Mouse (Mus musculus) limb, embryonic 10.5 days (tissue): ENCODE results near the gene Slc12a9. TPM values are rescaled to one million over a fixed set of nuclear protein-coding genes. Genes with fewer than 3 reads are reported as not detected.

Source experiments
- microRNA-seq: library from miRNA; unstranded; fragments of <30 nt; microRNA quantifications from one replicate; pipeline ENCODE4, GENCODE M21; 2017
- polyA plus RNA-seq: library from polyadenylated mRNA; unstranded; fragments of >200 nt; fragmentation: Nextera tagmentation; extraction: Ambion mirVana; gene quantifications from 2 replicates; pipeline ENCODE4 v1.2.1, GENCODE M21; 2016

Slc12a9 gene
- polyA plus RNA-seq, 1 experiment from 2014 or later = 10.4 TPM

Small RNA genes within 50 kb of the gene (microRNA-seq; reads per million reads assigned to microRNA genes)
- gene Mir7036 (1.8 reads per million), gene Mir8116 (not detected)

Other genes starting within 250 kb of the Slc12a9 start
- gene Trim56, start 217.4 kb downstream of the Slc12a9 start, polyA plus RNA-seq = 5.6 and 7.0 TPM in 2 replicates
- not detected in 2 replicates for gene Muc3, start 184.3 kb downstream of the Slc12a9 start, polyA plus RNA-seq
- gene Muc3a, start 121.2 kb downstream of the Slc12a9 start, polyA plus RNA-seq = not detected in 2 replicates
- 1.7 and 1.8 TPM in 2 replicates for gene Ache, start 46.1 kb downstream of the Slc12a9 start, polyA plus RNA-seq
- gene Ufsp1, start 39.0 kb downstream of the Slc12a9 start, polyA plus RNA-seq = 8.1 and 8.5 TPM in 2 replicates
- 200 and 201 TPM in 2 replicates for gene Srrt, start 25.9 kb downstream of the Slc12a9 start, polyA plus RNA-seq
- gene Trip6, start 19.2 kb downstream of the Slc12a9 start, polyA plus RNA-seq = 73.4 and 75.9 TPM in 2 replicates
- 66.3 and 81.0 TPM in 2 replicates for gene Ephb4, start 16.5 kb upstream of the Slc12a9 start, polyA plus RNA-seq
- gene Zan, start 143.5 kb upstream of the Slc12a9 start, polyA plus RNA-seq = 0.03 and 0.10 TPM in 2 replicates
- 53.2 and 63.4 TPM in 2 replicates for gene Pop7, start 168.9 kb upstream of the Slc12a9 start, polyA plus RNA-seq
- gene Gigyf1, start 185.0 kb upstream of the Slc12a9 start, polyA plus RNA-seq = 13.5 and 14.6 TPM in 2 replicates
- gene Epo, start 199.6 kb upstream of the Slc12a9 start, polyA plus RNA-seq = 1.5 and 2.4 TPM in 2 replicates
- gene Gnb2, start 199.9 kb upstream of the Slc12a9 start, polyA plus RNA-seq = 257 and 295 TPM in 2 replicates
- not detected in 2 replicates for gene Actl6b, start 219.9 kb upstream of the Slc12a9 start, polyA plus RNA-seq
- gene Tfr2, start 236.2 kb upstream of the Slc12a9 start, polyA plus RNA-seq = 0.79 and 1.4 TPM in 2 replicates